Mouse (Mus musculus): ENCODE results near the gene Cryzl2. TPM values are rescaled to one million over a fixed set of nuclear protein-coding genes. Genes with fewer than 3 reads are reported as not detected.
A peak's percentile ranks its signal among the peaks of the same experiment; 100 is the strongest.

Cryzl2 gene
- polyA plus RNA-seq, 1 experiment from 2014 or later, result 28.7 TPM

GRCm38 (mm10) chr1:157500657-157501056, 42.3 kb downstream of the Cryzl2 start:
- 79% methylated on average over 1 of the region's 1 CpGs for WGBS
- H3K27ac ChIP-seq (ENCODE audit: low read length), result no peak overlapping the region
- no peaks in the 10 kb centered on the region for H3K4me1 ChIP-seq (ENCODE audit: insufficient read depth, low read length)
- no peaks in the 10 kb centered on the region for H3K9me3 ChIP-seq (ENCODE audit: low read length)
- H3K27me3 ChIP-seq (ENCODE audit: insufficient read depth, low read length), result no peaks in the 10 kb centered on the region
- H3K9ac ChIP-seq (replicated peaks; ENCODE audit: low read length), result no peak overlapping the region
- H3K36me3 ChIP-seq (ENCODE audit: insufficient read depth, low read length), result no peaks in the 10 kb centered on the region
- H3K4me2 ChIP-seq (replicated peaks; ENCODE audit: low read depth, low read length), result no peak overlapping the region
- no peak for ATAC-seq (ENCODE audit: low FRiP score, low TSS enrichment)
- no peak overlapping the region for H3K4me3 ChIP-seq (ENCODE audit: low read length)

GRCm38 (mm10) chr1:157501352-157501945, 43.1 kb downstream of the Cryzl2 start:
- H3K4me1 ChIP-seq (ENCODE audit: insufficient read depth, low read length), result no peaks in the 10 kb centered on the region; the same call in 1 of the 2 replicates
- H3K36me3 ChIP-seq (ENCODE audit: insufficient read depth, low read length), result no peaks in the 10 kb centered on the region
- H3K9me3 ChIP-seq (ENCODE audit: low read length), result no peaks in the 10 kb centered on the region
- no peak overlapping the region for H3K27ac ChIP-seq (ENCODE audit: low read length)
- no peak for ATAC-seq (ENCODE audit: low FRiP score, low TSS enrichment)
- WGBS, result 92% methylated on average over 6 of the region's 6 CpGs
- no peak overlapping the region for H3K4me3 ChIP-seq (ENCODE audit: low read length)
- no peaks in the 10 kb centered on the region for H3K27me3 ChIP-seq (ENCODE audit: insufficient read depth, low read length)
- no peak overlapping the region for H3K9ac ChIP-seq (replicated peaks; ENCODE audit: low read length)
- H3K4me2 ChIP-seq (replicated peaks; ENCODE audit: low read depth, low read length), result no peak overlapping the region

GRCm38 (mm10) chr1:157503071-157503470, 44.7 kb downstream of the Cryzl2 start:
- no peak overlapping the region for H3K4me3 ChIP-seq (ENCODE audit: low read length)
- no peaks in the 10 kb centered on the region for H3K27me3 ChIP-seq (ENCODE audit: insufficient read depth, low read length)
- H3K4me1 ChIP-seq (ENCODE audit: insufficient read depth, low read length), result peaks cover 6% of the 10 kb centered on the region
- H3K36me3 ChIP-seq (ENCODE audit: insufficient read depth, low read length), result no peaks in the 10 kb centered on the region
- ATAC-seq (ENCODE audit: low FRiP score, low TSS enrichment), result no peak
- H3K27ac ChIP-seq (ENCODE audit: low read length), result no peak overlapping the region
- 68% methylated on average over 6 of the region's 6 CpGs for WGBS
- H3K9me3 ChIP-seq (ENCODE audit: low read length), result no peaks in the 10 kb centered on the region
- no peak overlapping the region for H3K4me2 ChIP-seq (replicated peaks; ENCODE audit: low read depth, low read length)
- H3K9ac ChIP-seq (replicated peaks; ENCODE audit: low read length), result no peak overlapping the region

- H3K4me1 ChIP-seq (ENCODE audit: insufficient read depth, low read length), result peaks cover 6% of the 10 kb centered on the region
- no peaks in the 10 kb centered on the region for H3K36me3 ChIP-seq (ENCODE audit: insufficient read depth, low read length)
- WGBS, result 6% methylated on average over 5 of the region's 5 CpGs
- ATAC-seq (ENCODE audit: low FRiP score, low TSS enrichment), result peak; percentile 65; the same call in 1 of the 2 replicates
- H3K4me2 ChIP-seq (replicated peaks; ENCODE audit: low read depth, low read length), result peak within 1 kb of the TSS; percentile 1; the same call in 1 of the 2 replicates
- no peak within 1 kb of the TSS for H3K4me3 ChIP-seq (ENCODE audit: low read length)
- no peak within 1 kb of the TSS for H3K27ac ChIP-seq (ENCODE audit: low read length)
- H3K9me3 ChIP-seq (ENCODE audit: low read length), result no peaks in the 10 kb centered on the region
- H3K27me3 ChIP-seq (ENCODE audit: insufficient read depth, low read length), result no peaks in the 10 kb centered on the region
- no peak within 1 kb of the TSS for H3K9ac ChIP-seq (replicated peaks; ENCODE audit: low read length)
These were observed 48.1 kb downstream of the Cryzl2 start, which contains the start of gene Sec16b for GRCm38 (mm10) chr1:157506522-157506921. TSS of gene Sec16b (plus strand) at chr1:157506728.

- Histone ChIP-seq H3K27ac (ENCODE audit: low read length) (no peak overlapping the region), H3K9me3 (ENCODE audit: low read length) (no peaks in the 10 kb centered on the region), H3K4me3 (ENCODE audit: low read length) (no peak overlapping the region), H3K27me3 (ENCODE audit: insufficient read depth, low read length) (no peaks in the 10 kb centered on the region), H3K4me1 (ENCODE audit: insufficient read depth, low read length) (peaks cover 6% of the 10 kb centered on the region), H3K4me2 (replicated peaks; ENCODE audit: low read depth, low read length) (peak overlapping the region; percentile 1; the same call in 1 of the 2 replicates), H3K9ac (replicated peaks; ENCODE audit: low read length) (no peak overlapping the region), H3K36me3 (ENCODE audit: insufficient read depth, low read length) (no peaks in the 10 kb centered on the region)
- 50% methylated on average over 4 of the region's 4 CpGs for WGBS
- no peak for ATAC-seq (ENCODE audit: low FRiP score, low TSS enrichment)
These were observed 48.7 kb downstream of the Cryzl2 start for GRCm38 (mm10) chr1:157506995-157507595.

GRCm38 (mm10) chr1:157507814-157508213, 49.4 kb downstream of the Cryzl2 start:
- Histone ChIP-seq H3K9me3 (ENCODE audit: low read length) (no peaks in the 10 kb centered on the region), H3K27me3 (ENCODE audit: insufficient read depth, low read length) (no peaks in the 10 kb centered on the region), H3K4me1 (ENCODE audit: insufficient read depth, low read length) (peaks cover 6% of the 10 kb centered on the region), H3K4me2 (replicated peaks; ENCODE audit: low read depth, low read length) (no peak overlapping the region), H3K9ac (replicated peaks; ENCODE audit: low read length) (no peak overlapping the region), H3K27ac (ENCODE audit: low read length) (no peak overlapping the region), H3K4me3 (ENCODE audit: low read length) (no peak overlapping the region), H3K36me3 (ENCODE audit: insufficient read depth, low read length) (no peaks in the 10 kb centered on the region)
- no peak for ATAC-seq (ENCODE audit: low FRiP score, low TSS enrichment)
- WGBS, result 57% methylated on average over 5 of the region's 5 CpGs

GRCm38 (mm10) chr1:157512690-157513448, 54.5 kb downstream of the Cryzl2 start:
- Histone ChIP-seq H3K27ac (ENCODE audit: low read length) (no peak overlapping the region), H3K9me3 (ENCODE audit: low read length) (no peaks in the 10 kb centered on the region), H3K27me3 (ENCODE audit: insufficient read depth, low read length) (no peaks in the 10 kb centered on the region), H3K36me3 (ENCODE audit: insufficient read depth, low read length) (no peaks in the 10 kb centered on the region), H3K9ac (replicated peaks; ENCODE audit: low read length) (no peak overlapping the region), H3K4me3 (ENCODE audit: low read length) (no peak overlapping the region), H3K4me2 (replicated peaks; ENCODE audit: low read depth, low read length) (no peak overlapping the region), H3K4me1 (ENCODE audit: insufficient read depth, low read length) (no peaks in the 10 kb centered on the region)
- 81% methylated on average over 11 of the region's 11 CpGs for WGBS
- ATAC-seq (ENCODE audit: low FRiP score, low TSS enrichment), result no peak

- Histone ChIP-seq H3K9me3 (ENCODE audit: low read length) (no peaks in the 10 kb centered on the region), H3K27ac (ENCODE audit: low read length) (no peak overlapping the region), H3K36me3 (ENCODE audit: insufficient read depth, low read length) (no peaks in the 10 kb centered on the region), H3K4me2 (replicated peaks; ENCODE audit: low read depth, low read length) (no peak overlapping the region), H3K4me3 (ENCODE audit: low read length) (no peak overlapping the region), H3K9ac (replicated peaks; ENCODE audit: low read length) (no peak overlapping the region), H3K4me1 (ENCODE audit: insufficient read depth, low read length) (peaks cover 2% of the 10 kb centered on the region; the same call in 1 of the 2 replicates), H3K27me3 (ENCODE audit: insufficient read depth, low read length) (no peaks in the 10 kb centered on the region)
- ATAC-seq (ENCODE audit: low FRiP score, low TSS enrichment), result no peak
- 84% methylated on average over 9 of the region's 9 CpGs for WGBS
These were observed 55.2 kb downstream of the Cryzl2 start for GRCm38 (mm10) chr1:157513559-157513958.

- Histone ChIP-seq H3K9ac (replicated peaks; ENCODE audit: low read length) (no peak overlapping the region), H3K27me3 (ENCODE audit: insufficient read depth, low read length) (no peaks in the 10 kb centered on the region), H3K27ac (ENCODE audit: low read length) (no peak overlapping the region), H3K9me3 (ENCODE audit: low read length) (no peaks in the 10 kb centered on the region), H3K4me3 (ENCODE audit: low read length) (no peak overlapping the region), H3K4me1 (ENCODE audit: insufficient read depth, low read length) (peaks cover 3% of the 10 kb centered on the region; the same call in 1 of the 2 replicates), H3K36me3 (ENCODE audit: insufficient read depth, low read length) (no peaks in the 10 kb centered on the region), H3K4me2 (replicated peaks; ENCODE audit: low read depth, low read length) (no peak overlapping the region)
- ATAC-seq (ENCODE audit: low FRiP score, low TSS enrichment), result no peak
- WGBS, result 67% methylated on average over 4 of the region's 4 CpGs
These were observed 55.9 kb downstream of the Cryzl2 start for GRCm38 (mm10) chr1:157514298-157514697.
